Mouse (Mus musculus): ENCODE measurements around the gene Cldn11. TPM values are rescaled to one million over a fixed set of nuclear protein-coding genes. Genes with fewer than 3 reads are reported as not detected.

Gene Cldn11
- polyA plus RNA-seq, 1 experiment from 2014 or later: 8.7 TPM

GRCm38 (mm10) chr3:31212205-31213038 is 62.7 kb downstream of the Cldn11 start:
- no peaks in the 10 kb centered on the region for H3K27me3 ChIP-seq (ENCODE audit: control insufficient read depth, insufficient read depth, low read length)

GRCm38 (mm10) chr3:31213802-31214201 is 64.1 kb downstream of the Cldn11 start:
- peak; percentile 50 for ATAC-seq (ENCODE audit: low FRiP score)
- Histone ChIP-seq H3K9me3 (ENCODE audit: control insufficient read depth, low read length) (no peaks in the 10 kb centered on the region), H3K27ac (ENCODE audit: low read depth, low read length) (peak overlapping the region; percentile 5; the same call in 1 of the 2 replicates), H3K27me3 (ENCODE audit: control insufficient read depth, insufficient read depth, low read length) (no peaks in the 10 kb centered on the region), H3K36me3 (ENCODE audit: control insufficient read depth, insufficient read depth, low read length) (no peaks in the 10 kb centered on the region), H3K4me3 (ENCODE audit: low read depth, low read length) (no peak overlapping the region), H3K4me1 (ENCODE audit: control insufficient read depth, insufficient read depth, low read length) (peaks cover 4% of the 10 kb centered on the region; the same call in 1 of the 2 replicates), H3K4me2 (no peak overlapping the region), H3K9ac (ENCODE audit: low read length) (no peak overlapping the region)
- 25% methylated on average over 3 of the region's 3 CpGs for WGBS
- no peak for DNase-seq (ENCODE audit: low spot score, missing footprints)

More at GRCm38 (mm10) chr3:31212205-31213038, 62.7 kb downstream of the Cldn11 start:
- no peak overlapping the region for H3K9ac ChIP-seq (ENCODE audit: low read length)
- WGBS: 73% methylated on average over 9 of the region's 9 CpGs
- no peak overlapping the region for H3K27ac ChIP-seq (ENCODE audit: low read depth, low read length)
- H3K36me3 ChIP-seq (ENCODE audit: control insufficient read depth, insufficient read depth, low read length): no peaks in the 10 kb centered on the region
- H3K4me2 ChIP-seq: no peak overlapping the region
- no peak overlapping the region for H3K4me3 ChIP-seq (ENCODE audit: low read depth, low read length)
- H3K9me3 ChIP-seq (ENCODE audit: control insufficient read depth, low read length): no peaks in the 10 kb centered on the region
- DNase-seq (ENCODE audit: low spot score, missing footprints) (peak; percentile 88), ATAC-seq (ENCODE audit: low FRiP score) (no peak)
- peaks cover 6% of the 10 kb centered on the region; the same call in 1 of the 2 replicates for H3K4me1 ChIP-seq (ENCODE audit: control insufficient read depth, insufficient read depth, low read length)

Other genes starting within 250 kb of the Cldn11 start
- gene Phc3, start 180.5 kb upstream of the Cldn11 start, polyA plus RNA-seq (2014; fragmentation: Nextera tagmentation; extraction: Ambion mirVana): 3.9 and 4.6 TPM in 2 replicates
- gene Prkci, start 154.2 kb upstream of the Cldn11 start, polyA plus RNA-seq (2014; fragmentation: Nextera tagmentation; extraction: Ambion mirVana): 37.9 and 41.9 TPM in 2 replicates
- gene Skil, start 54.9 kb upstream of the Cldn11 start, polyA plus RNA-seq (2014; fragmentation: Nextera tagmentation; extraction: Ambion mirVana): 43.9 and 55.0 TPM in 2 replicates
- gene Slc7a14, start 160.5 kb downstream of the Cldn11 start, polyA plus RNA-seq (2014; fragmentation: Nextera tagmentation; extraction: Ambion mirVana): 0.43 and 0.44 TPM in 2 replicates

Measured in midbrain, embryonic 11.5 days (tissue).